Mouse (Mus musculus): ENCODE measurements around the gene Uhrf1bp1l. TPM values are rescaled to one million over a fixed set of nuclear protein-coding genes. Genes with fewer than 3 reads are reported as not detected.

The Uhrf1bp1l gene
- polyA plus RNA-seq, 1 experiment from 2014 or later, result 33.4 TPM

- no peak for ATAC-seq (ENCODE audit: low FRiP score)
Observed at GRCm38 (mm10) chr10:89739703-89740102, 5.1 kb upstream of the Uhrf1bp1l start.

GRCm38 (mm10) chr10:89740995-89741394 lies 3.8 kb upstream of the Uhrf1bp1l start:
- Histone ChIP-seq H3K9me3 (ENCODE audit: control insufficient read depth, low read length) (no peaks in the 10 kb centered on the region), H3K4me1 (replicated peaks; ENCODE audit: control insufficient read depth, insufficient read depth, low read length) (no peaks in the 10 kb centered on the region), H3K4me2 (replicated peaks; ENCODE audit: low read depth, low read length) (no peak overlapping the region), H3K9ac (ENCODE audit: low read depth, low read length) (no peak overlapping the region), H3K4me3 (ENCODE audit: low read depth, low read length) (no peak overlapping the region), H3K36me3 (ENCODE audit: control insufficient read depth, insufficient read depth, low read length) (no peaks in the 10 kb centered on the region), H3K27ac (ENCODE audit: low read depth, low read length) (no peak overlapping the region), H3K27me3 (ENCODE audit: control insufficient read depth, insufficient read depth, low read length) (no peaks in the 10 kb centered on the region)
- 79% methylated on average over 6 of the region's 6 CpGs for whole genome bisulfite sequencing
- DNase-seq (ENCODE audit: low spot score) (no peak), ATAC-seq (ENCODE audit: low FRiP score) (no peak)

More at GRCm38 (mm10) chr10:89739703-89740102, 5.1 kb upstream of the Uhrf1bp1l start:
- H3K27me3 ChIP-seq (ENCODE audit: control insufficient read depth, insufficient read depth, low read length), result no peaks in the 10 kb centered on the region
- H3K9me3 ChIP-seq (ENCODE audit: control insufficient read depth, low read length), result no peaks in the 10 kb centered on the region
- no peak overlapping the region for H3K27ac ChIP-seq (ENCODE audit: low read depth, low read length)
- WGBS, result 54% methylated on average over 7 of the region's 7 CpGs
- H3K4me2 ChIP-seq (replicated peaks; ENCODE audit: low read depth, low read length), result no peak overlapping the region
- DNase-seq (ENCODE audit: low spot score), result no peak
- H3K9ac ChIP-seq (ENCODE audit: low read depth, low read length), result no peak overlapping the region
- H3K4me3 ChIP-seq (ENCODE audit: low read depth, low read length), result no peak overlapping the region
- H3K4me1 ChIP-seq (replicated peaks; ENCODE audit: control insufficient read depth, insufficient read depth, low read length), result no peaks in the 10 kb centered on the region
- no peaks in the 10 kb centered on the region for H3K36me3 ChIP-seq (ENCODE audit: control insufficient read depth, insufficient read depth, low read length)

DNA sequence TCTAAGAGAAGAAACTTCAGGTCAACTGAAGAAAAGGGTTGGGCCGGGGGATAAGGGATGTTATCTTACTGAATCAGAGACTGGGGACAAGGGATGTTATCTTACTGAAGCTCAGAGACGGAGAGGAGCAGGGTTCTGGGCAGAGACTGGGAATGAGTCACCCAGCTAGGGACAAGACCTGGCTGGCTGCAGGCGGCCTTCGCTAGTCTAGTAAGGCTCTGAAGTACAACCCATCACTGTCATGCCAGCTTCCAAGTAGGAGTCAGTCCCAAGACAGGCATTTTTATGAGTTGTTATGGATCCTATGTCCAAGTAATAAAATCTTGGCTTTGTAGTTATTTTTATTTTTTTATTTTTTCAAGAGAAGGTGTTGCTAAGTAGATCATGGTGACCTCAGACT lies 1.5 kb upstream of the Uhrf1bp1l start:
- H3K9ac ChIP-seq (ENCODE audit: low read depth, low read length), result no peak overlapping the region
- no peaks in the 10 kb centered on the region for H3K36me3 ChIP-seq (ENCODE audit: control insufficient read depth, insufficient read depth, low read length)
- 93% methylated on average over 4 of the region's 4 CpGs for WGBS
- no peak overlapping the region for H3K4me3 ChIP-seq (ENCODE audit: low read depth, low read length)
- H3K27me3 ChIP-seq (ENCODE audit: control insufficient read depth, insufficient read depth, low read length), result no peaks in the 10 kb centered on the region
- no peak overlapping the region for H3K27ac ChIP-seq (ENCODE audit: low read depth, low read length)
- DNase-seq (ENCODE audit: low spot score) (no peak), ATAC-seq (ENCODE audit: low FRiP score) (no peak)
- no peaks in the 10 kb centered on the region for H3K4me1 ChIP-seq (replicated peaks; ENCODE audit: control insufficient read depth, insufficient read depth, low read length)
- H3K4me2 ChIP-seq (replicated peaks; ENCODE audit: low read depth, low read length), result no peak overlapping the region
- no peaks in the 10 kb centered on the region for H3K9me3 ChIP-seq (ENCODE audit: control insufficient read depth, low read length)

DNA sequence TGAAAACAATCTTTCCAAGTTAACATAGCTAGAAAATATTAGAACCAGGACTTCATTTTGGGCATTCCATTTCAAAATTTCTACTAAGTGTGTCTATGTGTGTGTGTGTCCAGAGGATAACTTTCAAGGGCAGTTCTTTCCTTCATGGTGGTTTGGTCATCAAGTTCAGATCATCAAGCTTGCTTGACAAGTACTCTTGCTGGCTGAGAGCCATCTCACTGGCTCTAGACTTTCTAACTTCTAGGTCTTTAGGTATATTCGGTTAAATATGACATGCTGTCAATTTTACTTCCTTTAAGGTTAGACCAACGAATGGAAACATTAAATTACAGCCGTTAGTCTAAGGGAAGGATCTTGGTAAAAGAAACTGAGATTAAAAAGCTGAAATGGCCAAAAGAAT lies 450 bp upstream of the Uhrf1bp1l start:
- Histone ChIP-seq H3K4me3 (ENCODE audit: low read depth, low read length) (peak overlapping the region; percentile 94), H3K9ac (ENCODE audit: low read depth, low read length) (no peak overlapping the region), H3K4me1 (replicated peaks; ENCODE audit: control insufficient read depth, insufficient read depth, low read length) (no peaks in the 10 kb centered on the region), H3K4me2 (replicated peaks; ENCODE audit: low read depth, low read length) (no peak overlapping the region; the same call in 1 of the 2 replicates), H3K27me3 (ENCODE audit: control insufficient read depth, insufficient read depth, low read length) (no peaks in the 10 kb centered on the region), H3K9me3 (ENCODE audit: control insufficient read depth, low read length) (no peaks in the 10 kb centered on the region), H3K36me3 (ENCODE audit: control insufficient read depth, insufficient read depth, low read length) (no peaks in the 10 kb centered on the region), H3K27ac (ENCODE audit: low read depth, low read length) (no peak overlapping the region)
- WGBS, result 25% methylated on average over 3 of the region's 3 CpGs
- ATAC-seq (ENCODE audit: low FRiP score), result no peak
- DNase-seq (ENCODE audit: low spot score), result no peak

- ATAC-seq (ENCODE audit: low FRiP score), result 0 out of 2 replicates have a peak, but pooled peaks have one; percentile 1
- under 1% methylated on average over 14 of the region's 14 CpGs for WGBS
Observed at GRCm38 (mm10) chr10:89745666-89746020, 852 bp downstream of the Uhrf1bp1l start.

GRCm38 (mm10) chr10:89746581-89746980 lies 1.8 kb downstream of the Uhrf1bp1l start:
- Histone ChIP-seq H3K36me3 (ENCODE audit: control insufficient read depth, insufficient read depth, low read length) (no peaks in the 10 kb centered on the region), H3K27ac (ENCODE audit: low read depth, low read length) (no peak overlapping the region), H3K4me3 (ENCODE audit: low read depth, low read length) (no peak overlapping the region), H3K9ac (ENCODE audit: low read depth, low read length) (no peak overlapping the region), H3K27me3 (ENCODE audit: control insufficient read depth, insufficient read depth, low read length) (no peaks in the 10 kb centered on the region), H3K4me1 (replicated peaks; ENCODE audit: control insufficient read depth, insufficient read depth, low read length) (no peaks in the 10 kb centered on the region), H3K9me3 (ENCODE audit: control insufficient read depth, low read length) (no peaks in the 10 kb centered on the region), H3K4me2 (replicated peaks; ENCODE audit: low read depth, low read length) (no peak overlapping the region)
- WGBS, result 89% methylated on average over 3 of the region's 3 CpGs
- ATAC-seq (ENCODE audit: low FRiP score) (no peak), DNase-seq (ENCODE audit: low spot score) (no peak)

More at GRCm38 (mm10) chr10:89745666-89746020, 852 bp downstream of the Uhrf1bp1l start:
- DNase-seq (ENCODE audit: low spot score), result no peak
- H3K9ac ChIP-seq (ENCODE audit: low read depth, low read length), result peak overlapping the region; percentile 77
- H3K27ac ChIP-seq (ENCODE audit: low read depth, low read length), result no peak overlapping the region
- no peaks in the 10 kb centered on the region for H3K9me3 ChIP-seq (ENCODE audit: control insufficient read depth, low read length)
- no peaks in the 10 kb centered on the region for H3K36me3 ChIP-seq (ENCODE audit: control insufficient read depth, insufficient read depth, low read length)
- no peaks in the 10 kb centered on the region for H3K27me3 ChIP-seq (ENCODE audit: control insufficient read depth, insufficient read depth, low read length)
- peak overlapping the region; percentile 94 for H3K4me3 ChIP-seq (ENCODE audit: low read depth, low read length)
- no peaks in the 10 kb centered on the region for H3K4me1 ChIP-seq (replicated peaks; ENCODE audit: control insufficient read depth, insufficient read depth, low read length)
- peak overlapping the region; percentile 71 for H3K4me2 ChIP-seq (replicated peaks; ENCODE audit: low read depth, low read length)

- H3K9me3 ChIP-seq (ENCODE audit: control insufficient read depth, low read length), result no peaks in the 10 kb centered on the region
- no peaks in the 10 kb centered on the region for H3K4me1 ChIP-seq (replicated peaks; ENCODE audit: control insufficient read depth, insufficient read depth, low read length)
- no peak overlapping the region for H3K4me3 ChIP-seq (ENCODE audit: low read depth, low read length)
- H3K9ac ChIP-seq (ENCODE audit: low read depth, low read length), result no peak overlapping the region
- no peak overlapping the region for H3K4me2 ChIP-seq (replicated peaks; ENCODE audit: low read depth, low read length)
- ATAC-seq (ENCODE audit: low FRiP score) (no peak), DNase-seq (ENCODE audit: low spot score) (no peak)
- H3K27me3 ChIP-seq (ENCODE audit: control insufficient read depth, insufficient read depth, low read length), result no peaks in the 10 kb centered on the region
- WGBS, result 95% methylated on average over 8 of the region's 8 CpGs
- no peak overlapping the region for H3K27ac ChIP-seq (ENCODE audit: low read depth, low read length)
- H3K36me3 ChIP-seq (ENCODE audit: control insufficient read depth, insufficient read depth, low read length), result no peaks in the 10 kb centered on the region
Observed at GRCm38 (mm10) chr10:89747221-89747905, 2.6 kb downstream of the Uhrf1bp1l start.

- Histone ChIP-seq H3K9me3 (ENCODE audit: control insufficient read depth, low read length) (no peaks in the 10 kb centered on the region), H3K9ac (ENCODE audit: low read depth, low read length) (no peak overlapping the region), H3K4me3 (ENCODE audit: low read depth, low read length) (no peak overlapping the region), H3K4me2 (replicated peaks; ENCODE audit: low read depth, low read length) (no peak overlapping the region), H3K27ac (ENCODE audit: low read depth, low read length) (no peak overlapping the region), H3K36me3 (ENCODE audit: control insufficient read depth, insufficient read depth, low read length) (no peaks in the 10 kb centered on the region), H3K27me3 (ENCODE audit: control insufficient read depth, insufficient read depth, low read length) (no peaks in the 10 kb centered on the region), H3K4me1 (replicated peaks; ENCODE audit: control insufficient read depth, insufficient read depth, low read length) (no peaks in the 10 kb centered on the region)
- 97% methylated on average over 1 of the region's 1 CpGs for WGBS
- no peak for ATAC-seq (ENCODE audit: low FRiP score)
- DNase-seq (ENCODE audit: low spot score), result no peak
Observed at GRCm38 (mm10) chr10:89747911-89748310, 3.1 kb downstream of the Uhrf1bp1l start.

- H3K9me3 ChIP-seq (ENCODE audit: control insufficient read depth, low read length), result no peaks in the 10 kb centered on the region
- H3K4me2 ChIP-seq (replicated peaks; ENCODE audit: low read depth, low read length), result no peak overlapping the region
- ATAC-seq (ENCODE audit: low FRiP score) (no peak), DNase-seq (ENCODE audit: low spot score) (no peak)
- 96% methylated on average over 2 of the region's 2 CpGs for WGBS
- H3K4me1 ChIP-seq (replicated peaks; ENCODE audit: control insufficient read depth, insufficient read depth, low read length), result no peaks in the 10 kb centered on the region
- no peak overlapping the region for H3K4me3 ChIP-seq (ENCODE audit: low read depth, low read length)
- H3K27me3 ChIP-seq (ENCODE audit: control insufficient read depth, insufficient read depth, low read length), result no peaks in the 10 kb centered on the region
- H3K36me3 ChIP-seq (ENCODE audit: control insufficient read depth, insufficient read depth, low read length), result no peaks in the 10 kb centered on the region
- no peak overlapping the region for H3K9ac ChIP-seq (ENCODE audit: low read depth, low read length)
- H3K27ac ChIP-seq (ENCODE audit: low read depth, low read length), result no peak overlapping the region
Observed at GRCm38 (mm10) chr10:89748619-89749018, 3.8 kb downstream of the Uhrf1bp1l start.
